Mouse (Mus musculus): ENCODE measurements at regions not wholly inside any gene's neighbourhood (a gene's known extent, or its start where the extent isn't known, plus 50 kb on each side); places are given as distances from the start of the nearest gene placed in this dataset.

DNA sequence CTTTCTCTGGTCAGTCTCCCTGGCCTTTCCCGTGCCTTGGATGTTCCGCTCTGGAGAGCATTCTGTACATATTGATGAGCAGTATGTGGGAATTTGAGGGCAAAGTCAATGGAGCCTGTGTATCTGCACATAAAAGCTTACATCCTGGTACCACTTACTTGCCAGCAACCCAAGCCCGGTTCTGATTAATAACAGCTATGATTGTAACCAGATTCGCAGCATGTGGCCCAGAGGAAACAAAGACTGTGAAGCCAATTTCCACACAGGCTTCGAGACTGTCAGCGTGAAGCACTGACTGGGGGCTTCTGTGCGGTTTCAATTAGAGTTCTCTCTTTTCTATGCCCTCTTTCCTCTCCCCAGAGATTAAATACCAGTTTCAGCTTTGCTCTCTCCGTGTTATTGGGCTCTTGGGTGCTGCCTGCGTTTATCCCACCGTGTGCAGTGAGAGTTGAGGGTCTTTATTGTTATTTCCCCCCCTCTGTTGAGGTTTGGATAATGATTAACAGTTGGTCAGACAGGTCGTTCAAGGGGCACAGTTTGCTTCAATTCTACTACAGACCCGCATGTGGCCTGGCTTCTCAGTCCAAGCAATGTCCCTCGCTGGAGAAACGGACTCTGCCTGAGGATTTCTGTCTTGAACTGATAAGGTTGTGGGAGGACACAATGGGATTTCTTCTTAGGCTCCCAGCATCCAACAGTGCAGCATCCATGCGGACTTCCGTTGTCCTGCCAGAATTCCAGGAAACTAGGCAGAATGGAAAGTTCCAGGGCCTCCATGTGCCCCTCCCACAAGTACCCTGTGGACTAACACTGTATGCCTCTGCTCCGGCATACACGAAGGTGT lies 229.6 kb downstream of the Hace1 start:
- TF ChIP-seq CTCF (IDR thresholded peaks at IDR 0.05; ENCODE audit: insufficient read depth, low read depth, low read length) (no peak), POLR2A (IDR thresholded peaks at IDR 0.05; ENCODE audit: insufficient read depth, low read depth, low read length) (no peak)
